Mouse (Mus musculus) heart, postnatal 4 days (tissue): Measurements from ENCODE around the gene Gamt. TPM values are rescaled to one million over a fixed set of nuclear protein-coding genes. Genes with fewer than 3 reads are reported as not detected.

Experiments used
- DNase-seq: peaks from one replicate; pipeline ENCODE4 v3.0.0; 2021
- total RNA-seq, 2 experiments: library from RNA; stranded (reverse); gene quantifications; 2 replicates each; pipeline ENCODE4 v1.2.3; 2021

Gamt gene
- total RNA-seq, 2 experiments from 2014 or later, result 18.5 to 23.4 TPM

DNA sequence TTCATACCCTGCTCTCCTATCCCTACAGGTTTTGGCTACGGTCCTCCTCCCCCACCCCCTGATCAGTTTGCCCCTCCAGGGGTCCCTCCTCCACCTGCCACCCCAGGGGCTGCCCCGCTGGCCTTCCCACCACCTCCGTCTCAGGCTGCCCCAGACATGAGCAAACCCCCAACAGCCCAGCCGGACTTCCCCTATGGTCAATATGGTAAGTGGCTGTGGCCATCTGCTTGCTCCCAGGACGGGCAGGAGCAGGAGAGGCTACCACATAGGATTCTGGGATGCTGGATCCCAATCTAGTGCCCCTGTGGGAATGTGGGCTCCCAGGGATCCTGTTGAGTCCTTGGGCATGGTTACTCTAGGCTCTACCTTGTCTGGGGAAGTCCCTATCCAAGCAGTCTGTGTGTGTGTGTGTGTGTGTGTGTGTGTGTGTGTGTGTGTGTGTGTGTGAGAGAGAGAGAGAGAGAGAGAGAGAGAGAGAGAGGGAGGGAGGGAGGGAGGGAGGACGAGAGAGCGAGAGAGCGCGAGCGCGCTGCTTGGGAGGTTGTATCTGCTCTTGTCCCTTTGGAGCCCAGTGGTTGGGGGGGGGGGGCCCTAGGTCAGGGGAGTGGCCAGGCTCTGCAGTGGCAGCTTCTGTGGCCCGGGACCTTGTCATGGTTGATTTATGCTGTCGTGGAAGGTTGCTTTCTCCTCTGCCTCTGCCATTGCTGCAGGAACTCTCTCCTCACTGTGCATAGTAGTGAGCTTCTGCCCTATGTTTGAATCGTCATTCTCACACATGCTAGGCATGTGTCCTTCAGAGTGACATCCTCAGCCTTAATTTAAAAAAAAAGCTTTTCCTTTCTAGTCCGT is 24.6 kb upstream of the Gamt start:
- DNase-seq, result no peak

DNA sequence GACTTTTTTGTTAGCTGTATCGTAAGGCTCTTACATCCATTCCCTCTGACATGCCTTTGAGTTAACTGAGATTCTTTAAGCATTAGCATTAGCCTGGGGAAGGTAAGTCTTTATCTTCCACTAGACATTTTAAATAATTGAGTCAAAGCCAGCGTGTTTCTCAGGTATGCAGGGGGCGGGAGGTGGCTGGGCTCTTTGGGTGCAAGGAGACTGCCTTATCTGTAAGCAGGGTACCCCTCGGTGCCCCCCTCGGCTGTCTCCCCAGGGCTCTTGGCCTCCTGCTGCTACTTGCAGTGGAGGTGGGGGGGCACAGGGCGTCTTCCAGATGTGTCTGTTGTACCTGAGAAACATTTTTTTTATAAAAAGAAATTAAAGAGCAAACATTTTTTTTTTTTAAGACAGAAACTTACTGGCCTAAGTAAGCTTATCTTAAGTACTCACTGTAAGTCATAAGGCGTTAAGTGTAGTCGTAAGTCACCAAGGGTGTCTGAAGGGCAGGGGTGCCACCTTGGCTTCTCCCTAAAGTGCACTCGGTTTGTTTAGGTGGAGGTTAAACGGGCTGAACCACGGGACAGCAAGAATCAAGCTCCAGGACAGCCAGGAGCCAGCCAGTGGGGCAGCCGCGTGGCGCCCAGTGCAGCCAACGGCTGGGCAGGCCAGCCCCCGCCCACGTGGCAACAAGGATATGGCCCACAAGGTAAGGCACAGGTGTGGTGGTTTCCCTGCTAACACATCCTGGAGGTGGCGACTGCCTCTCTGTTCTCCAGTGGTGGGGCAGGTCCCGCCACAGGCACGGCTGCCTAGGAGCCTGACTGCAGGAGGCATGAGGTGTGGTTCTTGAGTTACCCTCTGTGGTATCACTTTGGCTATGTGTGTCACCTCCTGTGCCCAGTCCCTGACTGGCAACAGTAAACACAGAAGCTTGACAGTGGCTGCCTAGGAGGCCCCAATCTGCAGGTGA is 21.9 kb upstream of the Gamt start:
- no peak for DNase-seq

DNA sequence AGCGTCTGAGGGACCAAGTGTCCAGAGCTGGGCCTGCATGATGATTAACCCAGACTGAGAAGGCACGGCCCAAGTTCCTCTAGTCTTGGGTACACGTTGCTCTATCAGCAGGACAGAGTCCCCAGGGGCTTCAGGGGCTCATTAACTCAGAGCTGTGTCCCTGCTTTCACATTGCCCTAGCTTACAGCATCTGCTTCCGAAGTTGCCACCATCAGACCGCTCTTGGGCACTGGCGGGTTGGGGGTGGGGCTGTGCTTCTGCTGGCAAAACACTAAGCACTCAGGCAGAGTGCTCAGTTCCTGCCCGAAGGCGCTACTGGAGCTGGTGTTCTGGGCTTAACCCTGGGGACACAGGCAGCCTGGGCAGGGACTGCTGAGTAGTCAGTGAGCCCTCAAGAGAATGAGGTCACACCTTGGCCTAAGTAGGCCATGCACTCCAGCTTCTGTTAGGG is 21.1 kb upstream of the Gamt start:
- peak; percentile 54 for DNase-seq

DNA sequence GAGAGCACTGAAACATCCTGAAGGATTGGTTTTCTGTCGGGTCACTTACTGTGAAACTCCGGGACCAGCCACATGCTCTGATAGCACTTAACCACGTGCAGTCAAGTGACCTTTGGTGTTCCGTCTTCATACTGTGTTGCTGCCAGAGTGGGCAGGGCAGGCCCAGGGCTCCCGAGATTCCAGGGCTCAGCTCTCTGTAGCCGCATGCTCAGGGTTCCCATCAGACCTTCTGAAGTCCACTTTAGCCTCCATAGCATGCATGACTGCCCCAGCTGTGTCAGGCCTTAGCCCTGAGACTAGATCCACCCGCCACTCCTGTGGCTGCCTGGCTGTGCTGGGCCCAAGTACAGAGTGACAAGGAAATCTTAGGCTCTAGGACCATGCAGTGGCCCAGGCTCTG is 20.5 kb upstream of the Gamt start:
- peak; percentile 63 for DNase-seq

DNA sequence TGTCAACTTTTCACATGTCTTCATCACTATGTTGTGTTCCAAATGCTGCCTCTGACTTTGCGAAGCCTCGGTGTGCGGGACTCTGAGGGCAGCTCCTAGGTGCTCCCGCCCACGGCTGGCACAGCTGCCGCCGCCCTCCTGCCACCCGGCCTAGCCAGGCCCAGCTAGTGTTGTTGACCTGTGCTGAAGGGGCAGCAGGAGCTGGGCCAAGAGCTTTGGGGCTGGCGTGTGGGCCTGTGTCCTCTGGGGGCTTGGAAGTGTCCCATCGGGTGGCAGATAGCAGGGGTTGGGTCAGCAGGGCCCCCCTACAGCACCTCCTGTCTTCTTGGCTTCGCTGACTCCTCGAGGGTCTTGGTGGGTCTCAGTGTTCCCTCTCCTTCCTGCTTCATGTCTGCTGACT is 18.5 kb upstream of the Gamt start:
- no peak for DNase-seq

DNA sequence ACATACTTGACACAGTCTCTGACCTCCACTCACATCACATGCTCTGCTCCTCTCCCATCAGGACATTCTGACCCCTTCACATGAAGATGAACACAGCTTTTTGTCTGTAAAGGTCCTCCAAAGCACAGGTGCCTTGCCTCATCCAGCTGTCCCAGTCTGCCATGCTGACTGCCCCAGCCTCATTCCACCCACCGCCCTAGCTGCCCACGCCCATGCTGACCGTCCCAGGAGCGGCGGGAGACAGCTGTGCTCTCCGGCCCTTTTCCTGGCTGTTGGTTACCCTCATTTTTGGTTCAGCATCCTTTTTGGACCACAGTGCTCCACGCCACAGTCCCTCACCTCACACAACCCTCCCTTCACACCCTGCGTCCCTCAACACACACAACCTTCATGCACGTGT is 17.6 kb upstream of the Gamt start:
- DNase-seq, result no peak

DNA sequence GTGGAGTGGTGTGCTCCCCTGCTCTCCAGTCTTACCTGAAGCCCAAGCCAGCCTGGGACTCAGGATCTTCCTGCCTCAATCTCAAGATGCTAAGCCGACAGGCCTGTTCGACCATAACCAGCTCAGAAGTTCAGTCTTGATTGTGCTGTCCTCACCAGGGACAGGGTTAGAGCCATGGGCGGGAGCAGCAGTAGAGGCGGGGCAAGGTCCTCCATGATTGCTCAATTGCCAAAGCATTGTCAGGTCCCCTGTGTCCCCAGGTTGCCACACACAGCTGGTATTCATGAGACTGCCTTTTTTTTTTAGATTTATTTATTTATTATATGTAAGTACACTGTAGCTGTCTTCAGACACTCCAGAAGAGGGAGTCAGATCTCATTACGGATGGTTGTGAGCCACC is 15.4 kb upstream of the Gamt start:
- DNase-seq, result no peak

DNA sequence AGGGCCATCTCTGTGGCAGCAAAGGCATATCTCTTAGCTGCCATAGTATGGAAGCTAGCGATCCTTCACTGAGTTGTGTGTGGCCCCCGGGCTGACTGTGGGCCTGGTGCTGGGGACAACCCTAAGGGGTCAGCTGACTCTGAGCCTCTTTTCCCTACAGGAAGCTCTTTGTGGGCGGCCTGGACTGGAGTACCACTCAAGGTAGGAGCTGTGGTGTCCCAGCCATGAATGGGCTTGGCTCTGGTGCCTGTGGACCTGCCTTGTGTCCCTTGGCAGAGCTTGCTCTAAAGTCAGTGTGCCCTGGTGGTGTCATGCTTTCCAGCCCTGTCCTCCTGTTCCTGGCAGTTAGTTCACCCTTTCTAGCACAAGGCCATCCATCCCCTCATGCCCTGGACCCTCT is 13.0 kb upstream of the Gamt start:
- DNase-seq, result no peak

DNA sequence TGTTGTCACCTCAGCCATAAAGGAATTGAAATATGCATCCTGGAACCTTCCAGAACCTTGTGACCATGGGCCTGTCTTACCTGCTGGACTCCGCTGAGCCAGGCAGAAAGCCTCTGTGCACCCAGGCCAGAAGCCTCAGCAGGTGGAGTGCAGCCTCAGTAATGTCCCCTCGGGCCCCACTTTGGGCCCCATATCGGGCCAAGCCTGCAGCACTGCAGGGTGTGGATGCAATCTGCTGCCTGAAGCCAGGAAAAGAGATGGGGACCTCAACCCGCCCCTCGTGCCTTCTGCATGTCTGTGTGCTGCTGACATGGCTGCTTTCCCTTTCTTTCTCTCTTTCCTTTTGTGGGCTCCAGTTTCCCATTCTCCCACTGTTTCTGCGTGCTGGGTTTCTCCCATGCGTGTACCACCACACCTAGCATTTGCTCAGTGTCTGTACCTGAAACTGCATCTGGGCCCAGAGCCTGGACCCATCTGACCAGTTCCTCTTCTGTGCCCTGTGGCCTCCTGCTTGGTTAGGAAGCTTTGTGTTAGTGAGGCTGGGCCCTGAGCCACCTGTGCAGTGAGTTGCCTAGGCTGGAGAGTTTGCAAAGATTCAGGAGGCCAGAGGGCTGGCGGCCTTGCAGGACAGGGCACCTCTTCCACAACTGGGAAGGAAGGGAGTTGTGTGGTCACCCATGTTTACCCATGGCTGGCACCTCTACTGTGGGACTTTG is 11.2 kb upstream of the Gamt start:
- DNase-seq, result no peak

DNA sequence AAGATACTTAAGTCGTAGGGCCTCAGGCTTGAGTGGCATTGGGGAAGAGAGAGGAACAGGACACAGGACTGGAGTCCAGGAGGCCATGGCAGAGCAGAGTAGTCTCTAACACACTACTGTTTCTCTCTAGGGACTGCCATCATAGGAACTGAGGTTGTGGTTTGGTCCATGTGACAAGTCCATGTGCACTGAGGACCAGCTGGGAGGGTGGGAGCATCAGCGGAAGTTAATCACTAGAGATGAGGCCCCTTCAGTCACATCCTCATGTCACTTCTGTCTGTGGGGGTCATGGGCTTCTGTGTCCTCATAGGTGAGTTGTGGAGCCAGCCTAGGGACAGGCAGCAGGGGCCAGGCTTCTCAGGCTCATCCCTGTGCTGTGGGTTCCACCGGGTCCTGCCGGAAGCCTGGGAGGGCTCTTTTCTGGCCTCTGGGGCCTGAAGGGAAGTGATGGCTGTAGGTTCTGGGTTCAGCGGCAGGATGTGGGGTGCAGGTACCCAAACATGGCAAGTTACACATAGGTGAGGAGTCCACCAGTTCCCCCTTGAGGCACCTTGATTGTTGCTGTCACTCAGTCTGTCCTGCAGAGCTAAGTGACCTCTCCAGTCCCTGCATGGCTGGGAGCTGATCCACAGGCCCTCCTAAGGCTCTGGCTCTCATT is 10.5 kb upstream of the Gamt start:
- DNase-seq, result no peak

DNA sequence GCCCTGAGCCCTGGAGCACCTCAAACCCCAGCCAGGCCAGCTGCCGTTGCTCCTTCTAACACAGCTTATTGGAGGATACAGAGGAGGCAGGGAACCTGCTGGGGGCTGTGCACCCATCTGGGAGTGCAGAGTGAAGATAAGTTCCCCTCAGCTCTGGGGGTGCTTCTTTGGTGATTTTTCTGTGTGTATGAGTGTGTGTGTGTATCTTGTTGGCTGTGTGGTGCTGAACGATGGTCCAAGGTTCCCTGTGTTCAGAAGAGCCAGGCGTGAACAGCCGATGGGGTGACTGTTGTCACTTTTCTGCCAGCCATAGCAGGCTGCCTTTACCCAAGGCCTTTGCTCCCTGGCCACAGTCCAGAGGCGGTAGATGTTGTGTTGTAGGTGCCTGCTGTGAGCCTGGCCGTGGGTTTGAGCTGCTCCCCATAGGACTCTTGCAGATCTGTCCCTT is 9.9 kb upstream of the Gamt start:
- DNase-seq, result no peak

DNA sequence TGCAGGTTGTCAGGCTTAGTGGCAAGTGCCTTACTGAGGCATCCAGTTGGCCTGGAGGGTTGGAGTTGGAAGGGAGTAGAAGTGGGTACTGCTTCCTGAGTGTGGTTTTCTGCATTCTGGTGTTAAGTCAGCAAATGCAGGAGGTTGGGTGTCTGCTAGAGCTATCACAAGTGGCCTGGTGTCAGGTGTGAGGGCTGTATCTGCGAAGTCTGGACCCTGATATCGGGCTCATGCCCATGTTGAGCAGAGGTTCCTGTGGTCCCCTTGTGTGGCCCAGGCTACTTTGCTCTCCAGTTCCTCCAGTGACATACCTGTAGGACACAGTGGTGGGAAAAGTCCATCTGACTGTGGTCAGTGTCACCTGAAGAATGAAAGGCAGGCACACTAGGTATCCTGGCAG is 9.3 kb upstream of the Gamt start:
- no peak for DNase-seq

DNA sequence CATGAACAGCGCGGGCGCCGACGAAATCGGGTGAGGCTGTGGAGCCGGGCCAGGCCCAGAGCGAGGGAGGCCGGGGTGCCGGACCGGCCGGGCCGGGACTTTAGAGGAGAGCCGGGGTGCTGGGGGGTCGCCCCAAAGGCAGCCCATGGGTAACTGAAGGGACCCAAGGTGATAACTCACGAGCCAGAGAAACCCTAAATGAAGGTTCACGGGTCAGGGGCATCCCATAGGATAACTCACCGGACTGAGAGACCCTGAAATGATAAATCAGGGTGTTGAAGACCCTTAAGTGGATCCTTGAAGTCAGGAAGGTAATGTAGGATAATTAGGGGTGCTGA is 4.3 kb upstream of the Gamt start:
- DNase-seq, result no peak

DNA sequence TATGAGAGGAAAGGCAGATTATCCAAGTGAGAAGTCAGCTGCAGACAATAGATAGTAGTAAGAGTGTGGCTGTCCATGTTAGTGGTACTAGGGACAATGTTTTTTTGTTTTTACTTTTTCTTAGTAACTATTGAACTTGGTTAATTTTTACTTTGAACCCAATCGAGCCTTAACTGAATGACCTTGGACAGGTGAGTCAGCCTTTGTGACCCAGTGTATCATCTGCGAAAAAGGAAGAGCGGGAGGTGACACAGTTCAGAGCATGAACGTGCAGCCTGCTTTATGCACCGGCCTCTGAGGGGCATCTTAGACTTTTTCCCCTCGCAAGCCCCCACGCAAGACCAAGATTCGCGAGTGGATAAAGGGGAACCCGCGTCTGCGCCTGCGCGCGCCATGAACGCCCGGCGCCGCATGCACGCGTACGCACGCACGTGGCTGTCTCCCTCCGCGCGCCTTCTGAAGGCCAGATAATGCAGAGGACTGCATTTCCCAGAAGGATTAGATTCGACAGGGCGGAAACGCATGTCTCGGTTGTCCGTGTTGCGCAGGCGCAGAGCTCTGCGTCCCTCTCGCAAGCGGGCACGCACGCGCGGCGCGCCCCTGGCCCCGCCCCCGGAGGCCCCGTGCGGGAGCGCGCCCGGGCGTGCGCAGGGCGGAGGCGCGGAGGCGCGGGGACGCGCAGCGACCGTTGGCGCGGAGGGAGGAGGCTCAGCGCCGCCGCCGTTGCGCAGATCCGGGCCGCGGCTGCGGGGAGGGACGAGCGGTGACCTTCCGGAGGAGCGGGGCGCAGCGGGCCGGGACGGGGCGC is 3.7 kb upstream of the Gamt start:
- DNase-seq, result peak; percentile 99

DNA sequence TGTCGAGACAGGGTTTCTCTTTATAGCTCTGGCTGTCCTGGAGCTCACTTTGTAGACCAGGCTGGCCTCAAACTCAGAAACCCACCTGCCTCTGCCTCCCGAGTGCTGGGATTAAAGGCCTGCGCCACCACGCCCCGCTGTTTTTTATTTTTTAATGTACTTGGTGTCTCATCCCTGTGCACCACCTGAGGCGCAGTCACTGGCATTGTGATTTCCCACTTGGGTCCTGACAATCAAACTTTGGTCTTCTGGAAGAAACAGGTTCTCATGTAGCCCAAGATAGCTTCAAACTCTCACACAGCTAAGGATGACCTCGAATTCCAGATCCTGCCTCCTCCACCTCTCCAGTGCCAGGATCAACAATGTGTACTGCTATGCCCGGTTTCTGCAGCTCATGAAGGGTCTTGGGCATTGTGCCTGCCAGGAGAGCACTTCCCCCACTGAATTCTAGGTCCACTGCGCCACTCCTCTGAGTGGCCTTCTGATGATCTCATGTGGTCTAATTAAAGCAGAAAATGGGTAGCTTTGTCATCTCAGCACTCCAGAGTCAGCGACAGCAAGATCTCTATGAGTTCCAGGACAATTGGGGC is 2.1 kb upstream of the Gamt start:
- DNase-seq, result no peak

DNA sequence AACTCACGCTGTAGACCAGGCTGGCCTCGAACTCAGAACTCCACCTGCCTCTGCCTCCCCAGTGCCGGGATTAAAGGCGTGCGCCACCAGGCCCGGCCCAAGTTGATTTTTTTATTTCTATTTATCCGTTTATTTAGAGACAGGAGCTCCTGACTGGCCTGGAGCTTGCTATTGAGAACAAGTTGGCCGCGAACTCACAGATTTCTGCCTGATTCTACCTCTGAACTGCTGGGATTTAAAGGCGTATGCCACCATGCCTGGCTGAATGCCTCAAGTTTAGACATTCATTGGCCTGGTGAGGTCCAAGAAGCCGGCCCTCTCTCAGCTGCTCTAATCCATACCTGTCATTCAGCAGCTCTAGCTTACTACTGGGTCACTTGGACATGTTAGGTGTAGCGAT is 1.4 kb upstream of the Gamt start:
- DNase-seq, result no peak

DNA sequence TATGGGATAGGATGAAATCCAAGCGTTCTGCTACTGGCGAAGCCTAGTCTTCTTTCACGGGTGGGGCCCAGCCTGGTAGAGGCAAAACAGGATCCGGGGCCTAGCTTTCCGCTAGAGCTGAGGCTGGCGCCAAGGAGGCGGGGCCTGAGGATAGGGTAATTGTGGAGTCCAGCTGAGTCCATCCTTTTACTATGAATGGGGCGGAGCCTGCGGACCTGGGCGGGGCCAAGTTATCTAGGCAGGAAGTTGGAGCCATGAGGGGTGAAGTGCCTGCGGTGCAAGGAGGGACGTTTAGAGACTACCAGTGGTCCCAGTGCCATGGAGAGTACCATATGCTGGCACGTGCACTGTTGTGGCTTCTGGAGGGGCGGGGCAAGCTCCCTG is 765 bp upstream of the Gamt start:
- DNase-seq, result peak; percentile 98

DNA sequence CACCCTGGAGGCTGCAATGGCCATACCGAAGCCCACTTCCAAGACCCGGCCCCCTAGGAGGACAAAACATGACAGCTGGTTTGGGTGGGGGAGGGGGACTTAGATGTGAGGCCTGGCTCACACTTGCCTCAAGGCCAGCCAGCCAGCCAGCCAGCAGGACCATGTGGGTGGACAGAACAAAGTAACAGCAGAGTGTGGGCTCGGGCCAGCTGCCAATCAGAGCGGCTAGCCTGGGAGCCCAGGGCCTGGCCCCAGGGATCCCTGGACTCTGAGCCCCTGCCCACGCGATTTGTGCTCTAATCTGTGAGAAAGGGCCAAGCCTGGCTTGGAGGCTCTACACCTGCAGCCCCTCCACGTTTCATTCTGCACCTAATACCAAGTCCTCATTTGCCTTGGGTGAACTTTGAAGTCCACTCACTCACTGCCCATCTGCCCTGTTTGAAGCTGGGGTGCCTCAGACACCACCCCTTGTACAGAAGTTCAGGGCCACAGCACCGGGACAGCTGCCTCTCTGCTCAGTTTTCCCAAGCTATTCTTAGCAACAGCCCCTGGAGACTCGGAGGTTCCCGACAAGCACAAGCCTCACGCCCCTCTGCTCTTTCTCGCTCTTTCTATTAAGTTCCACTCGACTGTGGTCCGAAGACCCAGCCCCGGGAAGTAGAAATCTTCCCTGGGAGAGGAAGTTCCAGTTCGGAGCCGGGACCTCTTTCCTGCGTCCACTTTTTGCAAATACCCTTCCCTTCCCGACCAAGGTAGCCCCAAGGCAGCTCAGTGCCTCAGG is 761 bp downstream of the Gamt start:
- DNase-seq, result peak; percentile 77

DNA sequence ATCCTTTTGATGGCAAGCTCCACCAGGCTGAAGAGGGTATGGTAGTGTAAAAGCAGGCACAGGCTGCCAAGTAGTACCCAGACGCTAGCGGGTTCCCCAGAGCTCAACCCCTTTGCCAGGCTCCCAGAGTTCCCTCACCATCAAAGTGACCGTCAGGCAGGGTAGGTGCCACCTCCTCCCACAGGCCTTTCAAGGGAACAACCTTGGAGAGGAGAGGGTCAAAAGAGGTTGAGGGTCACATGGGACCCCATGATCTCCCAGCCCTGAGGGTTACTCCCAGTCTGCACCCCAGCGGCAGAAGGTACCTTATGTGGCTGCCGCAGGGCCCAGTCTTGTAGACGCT is 1.4 kb downstream of the Gamt start:
- DNase-seq, result peak; percentile 35

DNA sequence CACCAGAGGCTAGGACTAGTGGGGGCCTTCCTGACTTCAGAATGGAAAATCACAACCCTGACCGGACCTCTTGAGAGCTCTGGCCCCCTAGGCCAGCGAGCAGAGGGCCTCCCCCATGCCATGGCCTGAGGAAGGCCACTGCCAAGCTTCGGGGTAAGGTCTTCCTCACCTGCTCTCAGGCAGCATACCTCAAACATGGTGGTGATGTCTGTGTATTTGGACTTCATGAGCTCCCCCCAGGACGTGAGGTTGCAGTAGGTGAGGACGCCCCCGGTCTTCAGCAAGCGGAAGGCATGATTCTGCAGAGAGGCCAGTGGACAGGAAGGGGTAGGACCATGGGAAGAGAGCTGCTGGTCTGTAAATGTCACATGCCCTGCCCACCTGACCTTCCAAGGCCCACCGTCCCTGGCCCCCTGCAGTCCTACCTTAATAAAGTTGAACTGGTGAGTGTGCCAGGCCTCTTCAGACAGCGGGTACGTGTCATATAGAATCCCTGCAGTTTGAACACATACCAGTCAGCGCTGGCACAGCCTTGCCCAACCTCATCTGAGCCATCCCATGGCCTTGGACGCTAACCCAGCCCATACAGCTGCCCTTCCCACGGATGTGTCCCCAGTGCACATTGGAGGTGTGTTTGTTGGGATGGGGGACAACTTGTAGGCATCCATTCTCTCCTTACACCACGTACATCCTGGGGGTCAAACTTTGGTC is 1.9 kb downstream of the Gamt start:
- DNase-seq, result no peak
